Mouse (Mus musculus): ENCODE data around the gene Alox5.

Gene Alox5

DNA sequence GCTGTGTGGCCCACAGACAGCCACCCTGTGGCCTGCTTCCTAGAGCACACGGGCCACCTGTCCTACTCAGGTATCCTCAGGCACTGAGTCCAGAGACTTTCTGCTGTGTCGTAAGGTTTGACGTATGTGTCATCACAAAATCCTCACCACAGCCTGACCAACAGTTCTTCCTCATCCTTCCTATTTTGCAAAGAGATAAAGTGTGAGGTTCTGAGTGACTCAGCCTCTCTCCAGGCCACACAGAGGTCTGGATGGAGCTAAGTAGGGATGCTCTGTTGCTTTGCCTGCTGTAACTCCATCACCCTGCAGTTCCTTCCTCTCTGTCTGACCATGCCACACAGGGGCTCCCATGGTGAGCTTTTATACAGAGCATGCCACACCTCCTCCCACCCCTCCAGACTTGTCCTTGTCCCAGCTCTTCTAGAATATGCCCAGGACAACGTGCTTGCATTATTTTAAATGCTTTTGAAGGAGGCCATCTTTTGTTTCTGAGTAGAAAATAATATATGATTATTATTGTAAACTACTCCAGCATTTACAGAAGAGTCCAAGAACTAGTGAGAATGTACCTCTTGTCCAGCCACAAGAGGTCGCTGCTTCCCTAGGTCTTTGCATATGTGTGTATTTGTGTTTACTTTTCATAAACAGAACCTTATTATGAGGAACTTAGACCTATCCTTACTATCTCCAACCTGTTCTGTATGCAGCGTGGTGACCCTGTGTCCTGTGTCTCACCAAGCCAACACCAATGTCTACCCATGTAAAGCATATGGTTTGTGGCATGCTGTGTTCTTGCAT lies 43.3 kb downstream of the Alox5 start:
- DNase-seq (ENCODE audit: extremely low spot score, low spot score) = no peak

DNA sequence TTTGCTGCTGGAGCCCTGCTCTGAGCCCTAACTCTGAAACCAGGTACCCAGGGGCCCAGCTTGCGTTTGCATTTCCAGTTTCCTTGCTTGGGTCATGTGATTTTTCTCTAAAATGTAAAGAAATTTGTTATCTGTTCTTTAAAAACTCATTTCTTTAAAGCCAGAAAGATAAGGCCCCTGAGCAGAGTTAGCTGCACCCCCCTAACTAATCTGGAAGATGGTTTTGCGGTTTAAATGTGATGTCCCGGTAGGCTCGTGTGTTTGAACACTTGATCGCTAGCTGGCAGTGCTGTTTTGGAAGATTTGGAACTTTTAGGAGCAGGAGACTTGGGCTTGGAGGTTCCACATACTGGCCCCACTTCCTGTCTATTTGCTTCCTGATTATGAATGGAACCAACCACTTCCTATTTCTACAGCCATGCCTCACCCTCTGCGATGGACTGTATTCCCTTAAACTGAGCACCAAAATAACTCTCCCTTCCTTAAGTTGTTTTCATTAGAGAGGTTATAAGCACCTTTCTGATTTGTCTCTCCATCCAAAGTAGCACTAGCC lies 44.9 kb downstream of the Alox5 start:
- DNase-seq (ENCODE audit: extremely low spot score, low spot score) = no peak

DNA sequence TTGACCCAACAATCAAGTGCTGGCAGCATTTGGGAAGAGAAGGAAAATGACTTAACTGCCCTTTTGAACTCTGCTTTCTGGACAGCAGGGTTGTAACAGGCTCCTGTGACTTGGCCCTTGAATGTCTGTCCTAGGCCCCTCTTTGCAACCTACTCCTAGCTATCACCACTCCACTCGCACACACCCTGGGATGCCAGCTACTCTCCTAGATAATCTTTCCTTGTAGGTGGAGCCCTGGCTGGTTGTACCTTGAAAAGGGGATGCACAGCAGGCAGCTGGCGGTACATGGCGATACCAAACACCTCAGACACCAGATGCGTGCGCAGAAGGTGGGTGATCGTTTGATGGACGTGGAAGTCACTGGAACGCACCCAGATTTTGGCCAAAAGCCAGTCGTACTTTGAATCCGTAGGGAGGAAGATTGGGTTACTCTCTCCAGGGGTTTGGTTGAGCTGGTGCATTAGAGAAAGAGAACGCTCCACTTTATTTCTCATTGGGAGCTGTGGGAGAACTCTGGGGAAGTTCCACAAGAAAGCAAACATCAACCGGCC lies 45.8 kb downstream of the Alox5 start:
- no peak for DNase-seq (ENCODE audit: extremely low spot score, low spot score)

DNA sequence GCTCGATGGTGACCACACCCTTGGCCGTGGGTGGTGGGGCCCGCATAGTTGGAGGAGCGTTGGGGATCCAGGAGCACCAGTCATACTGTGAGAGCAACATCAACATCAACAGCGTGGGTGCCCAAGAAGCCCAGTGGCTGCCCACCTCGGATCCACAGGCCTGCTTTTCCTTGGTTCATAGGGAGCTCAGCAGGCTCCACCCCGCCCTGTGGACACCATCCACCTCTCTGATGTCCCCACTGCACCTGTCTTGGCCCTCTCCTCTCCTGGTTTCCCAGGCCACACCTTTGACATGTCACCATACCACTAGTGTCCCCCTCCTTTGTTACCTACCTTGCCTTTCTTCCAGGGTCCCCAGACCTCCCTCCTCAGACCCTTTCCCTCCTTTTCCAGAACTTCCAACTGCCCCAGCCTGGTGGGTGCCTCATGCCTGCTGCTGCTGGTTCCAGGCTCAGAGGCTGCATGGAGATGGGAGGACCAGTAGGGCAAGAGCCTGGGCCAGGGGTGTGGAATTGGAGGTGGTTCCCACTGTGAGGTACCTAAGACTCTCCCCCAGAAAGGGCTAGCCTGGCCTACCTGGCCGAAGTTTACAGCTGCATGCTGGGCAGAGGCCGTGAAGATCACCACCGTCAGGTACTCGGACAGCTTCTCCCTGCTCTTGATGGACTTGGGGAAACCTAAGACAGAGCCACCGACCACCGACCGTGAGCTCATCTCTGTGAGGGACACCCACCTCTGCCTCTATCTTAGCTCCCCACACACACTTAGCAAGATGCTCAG lies 48.2 kb downstream of the Alox5 start:
- DNase-seq (ENCODE audit: extremely low spot score, low spot score) = no peak

DNA sequence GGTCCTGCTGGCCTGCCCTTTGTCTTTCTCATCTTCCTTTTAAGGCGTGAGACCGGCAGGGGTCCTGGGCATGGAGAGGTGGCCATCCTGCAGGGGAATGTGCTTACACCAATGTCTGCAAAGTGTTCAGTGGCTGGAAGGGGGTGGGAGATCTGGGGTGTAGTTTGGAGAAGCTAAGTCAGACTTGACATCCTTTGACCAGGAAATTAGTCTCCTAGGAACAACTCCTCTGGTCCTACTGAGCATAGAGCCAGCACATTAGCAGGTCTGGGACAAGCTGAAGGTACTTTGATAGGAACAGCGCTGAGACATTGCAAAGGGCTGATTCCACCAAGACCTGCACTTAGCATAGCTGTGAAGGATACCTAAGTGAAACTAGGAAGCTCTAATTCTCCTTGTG lies 49.3 kb downstream of the Alox5 start:
- no peak for DNase-seq (ENCODE audit: extremely low spot score, low spot score)

DNA sequence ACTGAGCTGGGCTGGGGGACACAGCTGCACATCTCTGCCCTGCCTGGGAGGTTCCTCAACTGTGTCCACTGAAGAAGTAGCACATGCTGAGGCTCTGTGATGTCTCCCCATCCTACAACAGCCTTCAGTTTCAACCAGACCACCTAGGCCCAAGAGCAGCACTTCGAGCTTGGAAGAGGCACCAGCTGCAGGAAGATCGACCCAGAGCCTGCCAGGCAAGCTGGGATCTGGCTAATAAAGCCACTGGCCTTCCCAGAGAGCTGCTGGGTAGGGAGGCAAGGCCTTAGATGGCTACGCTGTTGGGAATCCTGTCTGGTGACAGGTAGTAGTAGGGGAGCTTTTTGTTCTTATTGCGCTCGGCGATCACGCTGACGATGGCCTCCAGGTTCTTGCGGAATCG lies 50.5 kb downstream of the Alox5 start:
- no peak for DNase-seq (ENCODE audit: extremely low spot score, low spot score)

DNA sequence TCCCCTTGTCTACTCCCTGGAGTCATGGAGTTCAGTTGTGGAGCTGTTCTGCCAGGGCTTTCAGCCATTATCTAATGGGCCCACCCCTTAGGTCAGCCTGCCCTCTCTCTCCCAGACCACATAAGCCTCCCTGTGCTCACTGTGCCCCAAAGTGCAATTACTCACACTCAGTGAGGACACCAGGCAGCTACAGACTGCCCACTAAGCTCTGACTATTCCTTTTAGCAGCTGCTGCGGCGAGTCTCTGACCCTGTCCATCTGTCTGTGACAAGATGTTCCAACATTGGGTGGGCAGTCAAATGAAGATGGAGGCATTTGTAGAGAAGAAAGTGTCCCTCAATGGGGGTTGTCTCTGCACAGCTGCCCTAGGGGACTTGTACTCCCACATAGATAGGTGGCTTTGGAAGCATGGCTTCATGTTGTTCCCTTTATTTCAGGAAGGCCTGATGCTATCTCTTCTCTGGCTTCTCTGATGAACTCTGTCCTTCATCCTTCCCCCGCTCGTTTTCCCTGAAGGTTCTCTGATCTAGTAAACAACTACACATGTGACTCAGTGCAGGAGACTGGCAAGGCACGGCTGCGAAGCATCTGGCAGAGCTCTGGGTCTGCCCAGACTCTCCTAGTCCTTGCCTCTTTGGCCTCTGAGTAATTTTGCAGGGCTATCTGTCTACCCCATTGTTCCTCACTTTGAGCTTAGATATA lies 52.9 kb downstream of the Alox5 start:
- DNase-seq (ENCODE audit: extremely low spot score, low spot score) = no peak

DNA sequence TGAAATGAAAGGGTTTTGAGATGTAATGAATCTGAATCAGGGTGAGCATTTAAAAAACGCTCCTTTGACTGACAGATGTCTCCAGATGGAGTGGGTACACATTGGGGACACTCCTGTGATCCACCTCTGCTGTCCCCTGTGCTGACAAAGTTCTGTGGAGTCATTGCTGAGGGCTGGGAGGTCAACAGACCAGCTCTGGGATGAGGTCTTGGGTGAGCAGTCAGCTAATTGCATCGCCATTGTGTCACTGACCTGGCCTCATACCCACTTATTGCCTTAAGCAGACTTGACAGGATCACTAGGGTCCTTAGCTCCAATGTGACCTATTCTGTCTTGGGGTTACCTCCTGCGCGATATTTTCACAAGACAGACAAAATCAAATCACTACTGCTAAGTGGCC lies 53.8 kb downstream of the Alox5 start:
- DNase-seq (ENCODE audit: extremely low spot score, low spot score) = no peak

DNA sequence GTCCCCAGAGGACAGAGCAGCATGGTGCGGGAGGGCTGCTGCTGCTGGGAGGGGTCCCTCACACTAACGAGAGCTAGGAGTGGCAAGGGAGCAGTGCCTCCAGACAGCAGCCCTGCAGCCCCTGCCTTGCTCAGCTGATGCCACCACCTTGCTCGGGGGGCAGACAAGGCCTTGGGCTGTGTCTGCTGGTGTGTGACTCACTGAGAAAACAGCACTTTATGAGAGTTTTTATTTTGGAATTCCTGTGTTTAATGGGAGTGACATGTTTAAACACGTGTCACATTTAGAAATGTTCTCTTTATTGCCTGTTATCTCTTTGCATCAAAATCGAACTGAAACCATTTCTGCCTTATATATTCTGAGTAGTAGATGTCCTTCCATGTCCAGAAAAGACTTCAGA lies 54.3 kb downstream of the Alox5 start:
- DNase-seq (ENCODE audit: extremely low spot score, low spot score) = no peak

DNA sequence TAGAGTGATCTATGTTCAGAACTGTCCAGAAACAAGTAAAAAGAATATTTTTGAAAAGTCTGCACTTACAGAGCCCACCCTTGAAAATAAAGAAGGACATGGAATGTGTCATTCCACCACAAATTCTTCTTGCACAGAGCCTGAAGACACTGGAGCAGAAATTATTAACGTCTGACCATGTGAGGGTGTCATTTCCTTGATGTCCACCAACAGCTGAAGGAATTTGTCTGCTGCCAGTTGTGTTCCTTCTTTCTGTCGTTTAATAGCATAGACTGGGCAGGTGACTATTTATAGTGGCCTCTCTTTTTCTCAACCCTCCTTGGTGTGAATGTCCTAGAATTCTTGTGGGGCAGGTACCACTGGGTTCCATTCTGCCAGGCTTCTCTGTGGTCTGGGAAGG lies 54.8 kb downstream of the Alox5 start:
- DNase-seq (ENCODE audit: extremely low spot score, low spot score) = no peak

DNA sequence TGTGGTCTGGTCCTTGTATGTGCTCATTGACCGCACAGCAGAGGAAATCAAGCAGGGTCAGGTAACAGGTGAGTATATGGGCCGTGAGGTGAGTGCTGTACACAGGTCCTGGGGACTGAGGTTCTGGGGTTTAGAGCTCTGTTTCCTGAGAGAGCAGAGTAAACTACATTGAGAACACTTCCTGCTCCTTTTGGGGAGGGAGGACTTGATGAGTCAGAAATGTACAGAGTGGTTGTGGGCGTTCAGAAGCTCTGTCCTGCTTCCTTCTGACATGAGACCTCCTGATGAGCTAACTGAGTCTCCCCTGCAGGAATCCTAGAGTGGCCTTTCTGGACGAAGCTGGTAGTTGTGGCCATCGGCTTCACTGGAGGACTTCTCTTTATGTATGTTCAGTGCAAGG lies 55.3 kb downstream of the Alox5 start:
- no peak for DNase-seq (ENCODE audit: extremely low spot score, low spot score)

DNA sequence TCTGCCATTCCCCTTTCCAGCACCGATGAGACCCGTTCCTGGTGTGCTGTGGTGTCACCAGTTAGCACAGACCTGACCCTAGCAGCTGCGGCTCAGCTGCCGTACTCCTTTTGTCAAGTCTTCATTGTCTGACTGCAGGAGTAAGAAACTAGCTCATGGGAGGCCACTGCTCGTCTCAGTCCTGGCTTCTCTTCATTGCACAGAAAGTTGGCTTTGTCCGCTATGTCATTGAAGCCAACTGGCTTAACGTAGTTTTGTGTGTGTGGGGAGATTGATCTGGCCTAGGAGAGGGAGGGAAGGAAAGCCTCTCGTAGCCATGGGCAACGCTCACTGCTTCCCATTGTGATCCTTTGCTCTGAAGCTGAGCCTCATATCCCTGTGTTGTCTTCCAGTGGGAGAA lies 55.7 kb downstream of the Alox5 start:
- DNase-seq (ENCODE audit: extremely low spot score, low spot score) = peak; percentile 34

DNA sequence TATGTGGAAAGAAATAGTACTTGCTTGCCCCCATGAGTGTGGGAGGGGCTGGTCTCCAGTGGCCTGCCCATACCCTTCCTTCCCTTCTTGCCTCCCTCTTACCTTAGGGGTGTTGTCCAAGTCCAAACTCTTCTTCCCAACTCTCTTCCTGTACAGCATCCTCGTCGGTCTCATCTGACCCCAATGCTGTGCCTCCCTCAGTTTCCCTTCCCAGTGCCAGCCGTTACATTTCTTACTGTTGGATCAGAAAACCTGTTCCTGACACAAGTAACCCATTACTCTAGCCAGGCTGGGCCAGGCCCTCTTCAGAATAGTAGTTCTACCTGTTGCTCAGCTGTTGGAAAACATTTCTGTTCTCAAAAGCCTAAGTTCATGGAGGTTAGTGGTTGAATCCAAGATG lies 58.6 kb downstream of the Alox5 start:
- no peak for DNase-seq (ENCODE audit: extremely low spot score, low spot score)

DNA sequence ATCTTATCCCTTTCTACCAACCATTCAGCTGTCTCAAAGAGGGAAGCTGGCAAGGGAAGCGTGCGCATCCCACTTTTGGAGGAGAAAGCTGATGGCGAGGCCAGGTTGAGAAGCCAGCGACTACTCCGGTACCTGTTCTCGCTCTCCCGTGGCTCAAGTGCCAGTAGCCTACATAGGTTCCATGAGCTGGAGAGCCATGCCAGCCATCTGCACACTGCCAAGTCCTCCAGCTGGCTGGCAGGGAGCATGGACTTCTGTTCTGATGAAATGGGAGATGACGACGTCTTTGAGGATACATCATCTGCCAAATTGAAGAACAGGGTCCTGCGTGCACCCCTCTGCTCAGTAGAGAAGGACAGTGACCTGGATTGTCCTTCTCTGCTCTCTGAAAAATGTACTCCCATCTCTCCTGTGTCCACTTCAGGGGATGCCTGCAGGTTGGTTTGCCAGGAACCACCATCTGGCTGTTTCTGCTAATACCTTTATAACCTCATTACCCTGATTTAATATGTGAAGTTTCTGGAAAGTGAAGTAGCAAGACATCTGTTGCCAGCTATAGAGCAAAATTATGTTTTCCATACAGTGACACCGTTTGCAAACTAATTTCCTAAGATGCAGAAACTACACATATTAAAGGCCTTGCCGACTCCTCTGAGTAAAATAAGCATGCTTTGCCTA lies 59.1 kb downstream of the Alox5 start:
- no peak for DNase-seq (ENCODE audit: extremely low spot score, low spot score)

DNA sequence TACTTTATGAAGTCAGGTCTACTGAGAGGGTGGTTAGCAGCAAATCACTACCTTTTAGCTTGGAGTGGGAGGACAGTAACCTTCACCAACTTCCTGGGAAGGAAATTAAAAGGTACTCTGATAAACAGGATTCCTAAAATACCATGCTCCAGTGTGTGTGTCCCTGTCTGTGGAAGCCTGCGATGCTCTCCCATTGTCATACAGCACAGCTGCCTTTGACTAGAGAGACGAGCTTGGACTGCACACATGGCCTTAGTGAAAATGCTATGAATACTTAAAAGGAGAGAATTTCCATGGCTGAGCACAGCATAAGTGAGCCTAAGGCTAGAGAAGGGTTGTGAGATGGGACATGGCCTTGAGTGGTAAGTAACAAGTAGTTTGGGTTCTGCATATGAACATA lies 62.8 kb downstream of the Alox5 start:
- no peak for DNase-seq (ENCODE audit: extremely low spot score, low spot score)

DNA sequence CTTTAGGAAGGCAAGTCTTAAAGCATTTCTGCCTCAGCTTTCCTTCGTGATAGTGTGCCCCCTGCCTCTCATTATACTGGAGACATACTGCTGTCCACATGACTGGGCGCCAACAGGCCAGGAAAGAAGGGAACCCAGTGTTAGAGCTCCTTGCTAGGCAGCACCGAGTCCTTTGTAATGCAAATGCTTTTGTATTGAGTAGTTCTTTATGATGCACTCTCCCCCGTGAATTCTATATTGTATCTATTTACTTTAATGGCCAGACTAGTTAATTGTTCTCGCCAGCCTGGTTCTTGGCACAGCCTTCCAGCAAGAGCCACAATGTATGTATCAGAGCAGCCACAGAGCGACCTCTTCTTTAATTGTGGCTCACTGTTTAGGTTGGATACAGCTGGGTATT lies 63.4 kb downstream of the Alox5 start:
- DNase-seq (ENCODE audit: extremely low spot score, low spot score) = no peak

DNA sequence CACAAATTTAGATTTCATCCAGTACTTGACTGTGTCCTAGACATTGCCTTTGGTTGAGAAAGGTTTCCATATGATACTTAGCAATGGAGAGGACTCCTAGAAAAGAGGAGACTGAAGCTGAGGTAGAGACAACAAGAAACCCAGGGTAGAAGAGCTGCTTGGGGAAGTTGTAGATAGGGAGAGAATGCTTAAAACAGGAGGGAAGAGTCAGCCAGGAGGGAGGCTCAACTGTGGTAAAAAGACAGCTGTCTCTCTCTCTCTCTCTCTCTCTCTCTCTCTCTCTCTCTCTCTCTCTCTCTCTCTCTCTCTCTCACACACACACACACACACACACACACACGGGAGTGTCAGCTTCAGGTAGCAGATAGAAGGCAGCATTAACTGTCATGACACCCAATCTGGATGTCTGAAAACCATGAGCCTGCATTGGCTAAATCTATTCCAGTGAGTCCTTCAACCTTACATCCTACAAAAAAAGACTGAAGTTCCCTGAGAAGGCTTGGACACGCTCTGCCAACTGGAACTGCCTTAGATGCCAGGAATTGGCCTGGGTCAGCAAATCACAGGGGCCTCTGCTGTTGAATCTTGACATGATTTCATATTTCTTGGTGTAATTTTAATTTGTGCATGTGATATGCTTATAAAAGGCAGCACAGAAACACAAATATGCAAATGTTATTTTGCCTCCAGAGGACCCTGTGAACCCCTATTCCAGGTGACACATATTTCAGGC lies 65.9 kb downstream of the Alox5 start:
- DNase-seq (ENCODE audit: extremely low spot score, low spot score) = no peak

DNA sequence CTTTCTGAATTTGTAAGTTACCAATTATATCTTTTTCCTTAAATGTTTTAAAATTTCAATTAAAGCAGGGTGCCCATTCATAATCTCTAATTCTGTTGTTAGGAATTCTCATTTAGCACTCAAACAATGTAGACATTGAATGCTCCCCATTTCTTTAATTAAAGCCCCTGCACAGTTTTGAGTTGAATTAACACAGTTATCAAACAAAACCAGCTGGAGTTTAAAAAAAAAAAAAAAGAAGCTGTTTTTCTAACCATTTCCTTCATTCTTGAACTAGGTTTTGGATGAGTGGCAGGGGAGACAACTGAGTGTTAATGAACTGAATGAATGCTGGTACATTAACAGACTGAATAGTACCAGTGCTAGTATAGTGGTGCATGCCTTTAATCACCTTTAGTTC lies 71.5 kb downstream of the Alox5 start:
- no peak for DNase-seq (ENCODE audit: extremely low spot score, low spot score)

DNA sequence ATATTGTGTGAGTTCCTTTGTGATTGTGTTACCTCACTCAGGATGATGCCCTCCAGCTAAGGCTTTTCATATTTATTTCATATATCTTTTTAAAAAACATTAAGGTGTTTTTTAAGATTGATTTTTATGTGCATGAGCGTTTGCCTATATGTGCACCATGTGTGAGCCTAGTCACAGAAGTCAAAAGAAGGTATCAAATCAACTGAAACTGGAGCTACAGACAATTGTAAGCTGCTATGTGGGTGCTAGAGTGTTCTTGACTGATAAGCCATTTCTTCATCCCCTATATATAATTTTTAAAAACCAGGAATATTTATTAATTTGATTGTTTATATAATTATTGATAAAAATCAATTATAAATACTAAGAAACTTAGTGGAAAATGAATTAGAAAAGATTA lies 72.9 kb downstream of the Alox5 start:
- no peak for DNase-seq (ENCODE audit: extremely low spot score, low spot score)

DNA sequence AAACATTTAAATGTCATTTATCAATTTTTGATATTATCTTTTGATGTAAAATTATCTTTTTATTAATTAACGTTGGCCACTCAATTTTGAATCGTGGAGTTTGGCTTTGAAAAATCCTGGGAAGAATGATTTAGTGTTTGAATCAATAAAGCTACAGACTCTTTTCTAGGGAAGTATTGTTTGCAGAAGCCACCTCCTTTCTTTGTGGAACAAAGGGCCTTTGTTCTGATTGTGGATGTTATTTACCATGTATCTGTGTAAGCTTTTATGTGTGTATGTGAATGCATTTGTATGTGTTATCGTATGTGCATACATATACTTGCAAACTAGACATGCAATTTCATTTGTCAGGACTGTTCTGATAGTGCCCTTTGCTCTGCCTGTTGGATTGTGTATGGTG lies 74.5 kb downstream of the Alox5 start:
- DNase-seq (ENCODE audit: extremely low spot score, low spot score) = no peak

DNA sequence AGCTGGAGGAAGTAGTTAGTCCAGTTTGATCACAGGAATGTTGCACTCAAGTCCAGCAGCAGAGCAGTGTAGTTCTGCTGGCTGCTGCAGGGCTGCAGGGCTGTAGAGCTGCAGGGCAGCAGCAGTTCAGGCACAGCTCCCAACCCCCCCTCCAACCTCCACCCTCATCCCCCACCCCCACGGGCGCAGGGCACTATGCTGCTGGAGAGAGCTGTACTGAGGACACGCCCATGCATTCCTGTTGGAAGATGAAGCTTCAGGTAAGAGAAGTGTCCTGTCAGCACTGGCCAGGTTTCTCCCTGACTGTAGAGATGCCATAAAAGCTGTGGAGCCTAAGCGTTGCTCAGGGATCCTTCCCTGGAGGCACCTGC lies 74.9 kb downstream of the Alox5 start:
- DNase-seq (ENCODE audit: extremely low spot score, low spot score) = no peak

All from neural tube, embryonic 10.5 days (tissue).